Mouse (Mus musculus) right cerebral cortex, adult 2 months (tissue): ENCODE results near the gene Ptprd.
A peak's percentile ranks its signal among the peaks of the same experiment; 100 is the strongest.

Source experiments
- DNase-seq, 2 experiments: peaks; one replicate each; pipeline ENCODE4 v3.0.0; 2021 to 2022; ENCODE audit warnings: low spot score in 2 of 2

Gene Ptprd

GRCm38 (mm10) chr4:77558404-77559202 is 653.2 kb downstream of the Ptprd start:
- peak; percentile 71 to 75 for DNase-seq

GRCm38 (mm10) chr4:77555841-77556240 is 655.9 kb downstream of the Ptprd start:
- no peak for DNase-seq

- DNase-seq = no peak
Measured at GRCm38 (mm10) chr4:77537843-77538242, 673.9 kb downstream of the Ptprd start.

- DNase-seq = no peak
Measured at GRCm38 (mm10) chr4:77537336-77537735, 674.4 kb downstream of the Ptprd start.

- no peak for DNase-seq
Measured at GRCm38 (mm10) chr4:77535601-77536000, 676.2 kb downstream of the Ptprd start.

- peak; percentile 39 to 49 for DNase-seq
Measured at GRCm38 (mm10) chr4:77534553-77534952, 677.2 kb downstream of the Ptprd start.

GRCm38 (mm10) chr4:77519166-77519565 is 692.6 kb downstream of the Ptprd start:
- DNase-seq = peak; percentile 39 to 43

GRCm38 (mm10) chr4:77513914-77514628 is 697.7 kb downstream of the Ptprd start:
- DNase-seq = no peak

- DNase-seq = no peak
Measured at GRCm38 (mm10) chr4:77513041-77513440, 698.7 kb downstream of the Ptprd start.

- peak; percentile 26 to 28 for DNase-seq
Measured at GRCm38 (mm10) chr4:77454049-77454448, 757.7 kb downstream of the Ptprd start.

GRCm38 (mm10) chr4:77399146-77399545 is 812.6 kb downstream of the Ptprd start:
- no peak for DNase-seq

GRCm38 (mm10) chr4:77361728-77362127 is 850.0 kb downstream of the Ptprd start:
- DNase-seq = no peak

- DNase-seq = no peak
Measured at GRCm38 (mm10) chr4:77327198-77327597, 884.6 kb downstream of the Ptprd start.

GRCm38 (mm10) chr4:77317060-77317680 is 894.6 kb downstream of the Ptprd start:
- no peak for DNase-seq

- DNase-seq = no peak
Measured at GRCm38 (mm10) chr4:77316644-77317043, 895.1 kb downstream of the Ptprd start.

GRCm38 (mm10) chr4:77310127-77310788 is 901.5 kb downstream of the Ptprd start:
- no peak for DNase-seq

GRCm38 (mm10) chr4:77283423-77283822 is 928.3 kb downstream of the Ptprd start:
- DNase-seq = no peak

- no peak for DNase-seq
Measured at GRCm38 (mm10) chr4:77277913-77278312, 933.8 kb downstream of the Ptprd start.

GRCm38 (mm10) chr4:77259972-77260290 is 951.8 kb downstream of the Ptprd start:
- DNase-seq = no peak

GRCm38 (mm10) chr4:77259250-77259971 is 952.4 kb downstream of the Ptprd start:
- no peak for DNase-seq

GRCm38 (mm10) chr4:77251188-77251587 is 960.6 kb downstream of the Ptprd start:
- DNase-seq = no peak

GRCm38 (mm10) chr4:77249801-77250200 is 962.0 kb downstream of the Ptprd start:
- no peak for DNase-seq
